Mouse (Mus musculus) lung, adult 2 months (tissue): Measurements from ENCODE around the gene Srxn1.
A peak's percentile ranks its signal among the peaks of the same experiment; 100 is the strongest.

Experiments
- CTCF ChIP-seq: fragments of 200-500 bp; IDR thresholded peaks from 2 replicates; pipeline ENCODE4 v1.5.1; 2011; ENCODE audit warnings: mild to moderate bottlenecking, low read length, control low read depth; ENCODE audit not compliant: insufficient read depth
- POLR2A ChIP-seq: fragments of 200-500 bp; IDR thresholded peaks from 2 replicates; pipeline ENCODE4 v1.6.1; 2011; ENCODE audit warnings: low read depth, mild to moderate bottlenecking, control low read depth, low read length, borderline replicate concordance; ENCODE audit errors: extremely low read depth

GRCm38 (mm10) chr2:152128597-152128996 is 23.3 kb downstream of the Srxn1 start:
- TF ChIP-seq POLR2A (no peak), CTCF (0 out of 2 replicates have a peak, but pooled peaks have one; percentile 15)
